Mouse (Mus musculus) c-Kit-positive CD71-positive TER-119-positive erythroid progenitor cells, embryonic 14.5 days (primary cell): ENCODE measurements around the gene Slc22a23.
A peak's percentile ranks its signal among the peaks of the same experiment; 100 is the strongest.

ENCODE experiments used
- DNase-seq: peaks from one replicate; pipeline ENCODE4 v3.0.0-alpha.2; 2013; ENCODE audit warnings: low spot score

The Slc22a23 gene

GRCm38 (mm10) chr13:34162491-34163303 is 182.3 kb downstream of the Slc22a23 start, which contains the start of gene Psmg4:
Gene Psmg4 (plus strand): TSS chr13:34162964.
- peak; percentile 91 for DNase-seq

GRCm38 (mm10) chr13:34159926-34160325 is 185.1 kb downstream of the Slc22a23 start:
- DNase-seq = no peak

GRCm38 (mm10) chr13:34157596-34158157 is 187.3 kb downstream of the Slc22a23 start:
- no peak for DNase-seq

- no peak for DNase-seq
Observed at GRCm38 (mm10) chr13:34156840-34157185, 188.2 kb downstream of the Slc22a23 start.

GRCm38 (mm10) chr13:34156133-34156839 is 188.7 kb downstream of the Slc22a23 start:
- peak; percentile 30 for DNase-seq

GRCm38 (mm10) chr13:34154931-34155272 is 190.1 kb downstream of the Slc22a23 start:
- DNase-seq = peak; percentile 66

- peak; percentile 66 for DNase-seq
Observed at GRCm38 (mm10) chr13:34154217-34154930, 190.6 kb downstream of the Slc22a23 start.

GRCm38 (mm10) chr13:34153254-34154011 is 191.5 kb downstream of the Slc22a23 start:
- DNase-seq = no peak

- no peak for DNase-seq
Observed at GRCm38 (mm10) chr13:34152695-34153094, 192.3 kb downstream of the Slc22a23 start.

- no peak for DNase-seq
Observed at GRCm38 (mm10) chr13:34151425-34151824, 193.6 kb downstream of the Slc22a23 start.

- DNase-seq = no peak
Observed at GRCm38 (mm10) chr13:34150271-34151027, 194.5 kb downstream of the Slc22a23 start.

- DNase-seq = no peak
Observed at GRCm38 (mm10) chr13:34149463-34150176, 195.4 kb downstream of the Slc22a23 start.

- no peak for DNase-seq
Observed at GRCm38 (mm10) chr13:34148767-34149392, 196.1 kb downstream of the Slc22a23 start.

- DNase-seq = no peak
Observed at GRCm38 (mm10) chr13:34148181-34148580, 196.8 kb downstream of the Slc22a23 start.

GRCm38 (mm10) chr13:34146916-34147315 is 198.1 kb downstream of the Slc22a23 start:
- DNase-seq = no peak

- DNase-seq = no peak
Observed at GRCm38 (mm10) chr13:34143389-34143788, 201.6 kb downstream of the Slc22a23 start.

- no peak for DNase-seq
Observed at GRCm38 (mm10) chr13:34136605-34137004, 208.4 kb downstream of the Slc22a23 start.

GRCm38 (mm10) chr13:34134276-34134675 is 210.7 kb downstream of the Slc22a23 start:
- no peak for DNase-seq

- DNase-seq = no peak
Observed at GRCm38 (mm10) chr13:34133326-34134071, 211.5 kb downstream of the Slc22a23 start.
